Mouse (Mus musculus) testis, adult 2 months (tissue): Measurements from ENCODE around the gene Mrpl47.

Source experiments
- CTCF ChIP-seq: fragments of 200-500 bp; IDR thresholded peaks from 2 replicates; pipeline ENCODE4 v1.5.1; 2012; ENCODE audit warnings: low read depth, mild to moderate bottlenecking, inconsistent platforms, low read length, moderate library complexity; ENCODE audit not compliant: control insufficient read depth, insufficient read depth, insufficient replicate concordance
- POLR2A ChIP-seq: fragments of 200-500 bp; IDR thresholded peaks from 2 replicates; pipeline ENCODE4 v1.6.1; 2012; ENCODE audit warnings: low read depth, mild to moderate bottlenecking, inconsistent platforms, low read length, moderate library complexity; ENCODE audit not compliant: control insufficient read depth

DNA sequence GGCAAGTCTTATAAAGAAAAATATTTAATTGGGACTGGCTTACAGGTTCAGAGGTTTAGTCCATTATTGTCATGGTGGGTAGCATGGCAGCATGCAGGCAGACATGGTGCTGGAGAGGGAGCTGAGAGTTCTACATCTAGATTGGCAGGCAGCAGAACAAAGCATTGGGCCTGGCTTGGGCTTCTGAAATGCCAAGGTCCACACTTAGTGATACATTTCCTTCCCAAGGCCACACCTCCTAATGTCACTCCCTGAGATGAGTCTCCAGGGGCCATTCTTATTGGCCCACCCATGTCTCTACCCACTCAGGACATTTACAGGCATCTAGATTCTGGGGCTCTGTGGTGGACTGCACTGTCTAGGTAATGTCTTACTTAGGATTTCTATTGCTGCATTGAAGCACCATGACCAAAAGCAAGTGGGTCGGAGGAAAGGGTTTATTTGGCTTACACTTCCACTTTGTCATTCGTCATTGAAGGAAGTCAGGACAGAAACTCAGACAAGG, 4.9 kb upstream of the Mrpl47 start:
- no peak for TF ChIP-seq CTCF
- TF ChIP-seq POLR2A = no peak
